11 mouse cellular contexts compared by ENCODE assay signal in the genomic region with DNA sequence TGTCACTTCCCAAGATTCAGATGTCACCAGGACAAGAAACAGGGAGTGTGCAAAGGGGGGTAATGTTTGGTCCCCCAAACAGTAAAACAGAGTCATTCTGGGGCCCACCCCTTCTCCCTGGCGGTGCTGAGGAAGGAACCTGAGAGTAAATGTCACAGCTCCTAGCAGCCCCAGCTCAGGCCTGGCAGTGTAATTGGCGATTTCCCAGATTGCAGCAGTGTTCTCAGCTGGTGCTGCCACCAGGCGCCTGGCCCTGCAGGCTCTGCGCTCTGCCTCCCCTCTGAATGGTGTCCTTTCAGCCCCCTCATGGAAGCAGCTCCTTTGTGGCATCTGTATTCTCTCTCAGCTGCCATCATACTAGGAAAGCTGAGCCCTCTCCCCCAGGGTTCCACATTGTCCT. TPM values are rescaled to one million over a fixed set of nuclear protein-coding genes. Genes with fewer than 3 reads are reported as not detected.
DNase-seq lines count a peak whose midpoint lies in the region; ATAC-seq lines count a peak whose summit lies in the region.
"Had no signal": no experiment of that assay in that cellular context is flagged by ENCODE, and none has a peak within 500 bp of the region (broad histone marks: within the 10 kb centered on the region; RNA-seq: fewer than 3 reads in every experiment).

No protein-coding gene starts in this region.

- peaks cover 22% of the 10 kb centered on the region for H3K4me1 ChIP-seq in forebrain, embryonic 12.5 days
- peaks cover 17% of the 10 kb centered on the region for H3K4me1 ChIP-seq in hindbrain, embryonic 14.5 days (replicated peaks; ENCODE audit: control insufficient read depth, insufficient read depth, low read length)
- H3K4me1 ChIP-seq in neural tube, embryonic 15.5 days, result peaks cover 18% of the 10 kb centered on the region
- H3K4me1 ChIP-seq: heart, embryonic 13.5 days had no signal

- no peaks in the 10 kb centered on the region for H3K27me3 ChIP-seq in forebrain, embryonic 12.5 days
- no peaks in the 10 kb centered on the region for H3K27me3 ChIP-seq in hindbrain, embryonic 14.5 days (ENCODE audit: control insufficient read depth, insufficient read depth, low read length)
- no peaks in the 10 kb centered on the region for H3K27me3 ChIP-seq in neural tube, embryonic 15.5 days (replicated peaks)

- H3K4me2 ChIP-seq in forebrain, embryonic 12.5 days, result no peak overlapping the region
- H3K4me2 ChIP-seq in hindbrain, embryonic 14.5 days (replicated peaks), result no peak overlapping the region
- no peak overlapping the region for H3K4me2 ChIP-seq in neural tube, embryonic 15.5 days
- H3K4me2 ChIP-seq: heart, embryonic 13.5 days; limb, embryonic 13.5 days; lung, embryonic 14.5 days had no signal

- peak overlapping the region; percentile 66 for H3K27ac ChIP-seq in forebrain, embryonic 12.5 days
- peak overlapping the region; percentile 33 for H3K27ac ChIP-seq in hindbrain, embryonic 14.5 days
- 0 out of 2 replicates have a peak overlapping the region, but pooled peaks have one; percentile 18 for H3K27ac ChIP-seq in neural tube, embryonic 15.5 days (replicated peaks)
- H3K27ac ChIP-seq: heart, embryonic 13.5 days; limb, embryonic 13.5 days had no signal

- peak; percentile 63 for DNase-seq in left cerebral cortex, postnatal 4 days
- DNase-seq in left cerebral cortex, adult 18-20 months (ENCODE audit: low spot score in 2 of 2), result no peak
- DNase-seq in hindbrain, embryonic 14.5 days (ENCODE audit: low spot score), result no peak
- DNase-seq in kidney, adult 11 months, result no peak
- DNase-seq in embryo, embryonic 9.5 days (ENCODE audit: extremely low spot score), result no peak
- DNase-seq: kidney, postnatal 4 days; lung, embryonic 14.5 days had no signal

- no peaks in the 10 kb centered on the region for H3K9me3 ChIP-seq in forebrain, embryonic 12.5 days
- H3K9me3 ChIP-seq in hindbrain, embryonic 14.5 days (ENCODE audit: control insufficient read depth, low read length), result no peaks in the 10 kb centered on the region
- no peaks in the 10 kb centered on the region for H3K9me3 ChIP-seq in neural tube, embryonic 15.5 days (replicated peaks)
- H3K9me3 ChIP-seq: heart, embryonic 13.5 days; limb, embryonic 13.5 days had no signal

- H3K9ac ChIP-seq in forebrain, embryonic 12.5 days, result no peak overlapping the region
- H3K9ac ChIP-seq in hindbrain, embryonic 14.5 days, result peak overlapping the region; percentile 1; the same call in 1 of the 2 replicates
- no peak overlapping the region for H3K9ac ChIP-seq in neural tube, embryonic 15.5 days (replicated peaks)
- H3K9ac ChIP-seq: heart, embryonic 13.5 days; limb, embryonic 13.5 days; lung, embryonic 14.5 days had no signal

- 19% methylated on average over 4 of the region's 4 CpGs for WGBS in forebrain, embryonic 12.5 days
- WGBS in hindbrain, embryonic 14.5 days, result 20% methylated on average over 4 of the region's 4 CpGs
- 20% methylated on average over 4 of the region's 4 CpGs for WGBS in neural tube, embryonic 15.5 days

- ATAC-seq in forebrain, embryonic 12.5 days (ENCODE audit: low FRiP score), result no peak
- no peak; the same call in 1 of the 2 replicates for ATAC-seq in hindbrain, embryonic 14.5 days (ENCODE audit: low FRiP score)
- ATAC-seq in neural tube, embryonic 15.5 days (ENCODE audit: low FRiP score), result no peak

- H3K36me3 ChIP-seq in forebrain, embryonic 12.5 days (replicated peaks), result no peaks in the 10 kb centered on the region
- no peaks in the 10 kb centered on the region for H3K36me3 ChIP-seq in hindbrain, embryonic 14.5 days (replicated peaks; ENCODE audit: control insufficient read depth, insufficient read depth)
- H3K36me3 ChIP-seq in neural tube, embryonic 15.5 days, result no peaks in the 10 kb centered on the region
- H3K36me3 ChIP-seq: heart, embryonic 13.5 days; limb, embryonic 13.5 days had no signal

- no peak overlapping the region for H3K4me3 ChIP-seq in forebrain, embryonic 12.5 days (replicated peaks)
- no peak overlapping the region for H3K4me3 ChIP-seq in hindbrain, embryonic 14.5 days (replicated peaks; ENCODE audit: low read length)
- H3K4me3 ChIP-seq in neural tube, embryonic 15.5 days (replicated peaks), result no peak overlapping the region
- H3K4me3 ChIP-seq: heart, embryonic 13.5 days; limb, embryonic 13.5 days had no signal

- intact Hi-C loops in left cerebral cortex, postnatal 4 days (cut with DNase I), result no loop called here

RNA-seq across cellular contexts. Expression of gene Ntng2, which starts 14.0 kb away (rescaled TPM):
- total RNA-seq in left cerebral cortex, postnatal 4 days (2021), result 100 to 1,000 TPM; 140 to 149 TPM
- total RNA-seq in left cerebral cortex, adult 18-20 months (2021), result 10 to 100 TPM; 77.9 to 80.7 TPM
- 3.0 and 3.8 TPM in 2 replicates for polyA plus RNA-seq in forebrain, embryonic 12.5 days (2016; fragmentation: Nextera tagmentation; extraction: Ambion mirVana)
- 2.9 and 3.9 TPM in 2 replicates for polyA plus RNA-seq in hindbrain, embryonic 14.5 days (2014; fragmentation: Nextera tagmentation; extraction: Ambion mirVana)
- 1.3 and 1.7 TPM in 2 replicates for polyA plus RNA-seq in neural tube, embryonic 15.5 days (2015; fragmentation: Nextera tagmentation; extraction: Ambion mirVana)
